Mouse (Mus musculus) embryonic fibroblast, embryonic 13.5 days (primary cell): ENCODE results near the gene Eed.

Experiments used
- CTCF ChIP-seq: IDR thresholded peaks from 2 replicates; pipeline ENCODE4 v1.5.1; 2011; ENCODE audit warnings: mild to moderate bottlenecking, control low read depth, low read length, moderate library complexity, borderline replicate concordance; ENCODE audit not compliant: insufficient read depth
- POLR2A ChIP-seq: IDR thresholded peaks from 2 replicates; pipeline ENCODE4 v1.6.1; 2011; ENCODE audit warnings: low read depth, mild to moderate bottlenecking, control low read depth, low read length, moderate library complexity

DNA sequence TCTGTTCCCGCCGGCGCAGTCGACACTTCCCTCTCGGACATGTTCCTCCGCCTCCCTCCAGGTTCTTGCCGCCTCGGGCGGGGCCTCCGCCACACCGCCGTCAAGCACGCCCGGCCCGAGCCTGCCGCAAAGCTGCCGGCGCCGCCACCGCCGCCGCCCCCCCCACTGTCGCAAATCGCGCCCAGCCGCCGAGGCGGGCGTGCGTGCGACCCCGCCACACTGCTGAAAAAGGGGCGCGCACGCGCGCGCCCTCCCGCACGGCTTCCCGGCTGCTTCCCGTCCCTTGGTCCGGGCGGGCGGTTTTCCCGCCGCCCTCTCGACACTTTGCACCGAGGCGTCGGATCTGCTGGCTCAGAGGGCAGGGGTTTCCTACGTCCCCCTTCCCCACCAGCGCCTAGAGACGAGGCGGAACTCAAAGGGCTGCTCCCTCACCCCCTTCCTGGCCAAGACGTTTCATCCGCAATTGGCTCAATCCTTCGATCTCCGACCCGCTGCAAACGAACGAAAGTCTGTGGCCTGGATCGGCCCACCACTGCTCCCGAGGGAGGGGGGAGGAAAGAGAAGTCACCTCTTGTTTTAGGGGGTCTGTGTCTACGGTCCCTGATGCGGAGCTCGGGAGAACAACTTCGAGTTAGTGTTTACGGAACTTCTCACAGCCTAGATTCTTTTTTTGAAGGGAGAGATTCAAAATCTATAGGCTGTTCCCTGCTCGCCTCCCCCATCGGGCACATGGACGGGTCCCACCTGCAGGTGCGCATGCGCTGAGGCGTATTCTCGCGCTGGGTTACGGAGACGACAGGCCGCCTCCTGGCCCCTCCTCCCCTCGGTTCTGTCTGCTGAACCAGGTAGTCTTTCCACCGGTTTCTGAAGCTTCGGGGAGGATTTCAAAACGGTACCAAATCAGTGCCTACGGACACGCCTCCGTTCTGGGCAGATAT is at the start of gene Eed:
- TF ChIP-seq POLR2A (peak; percentile 84), CTCF (no peak)
